In the genomic region with DNA sequence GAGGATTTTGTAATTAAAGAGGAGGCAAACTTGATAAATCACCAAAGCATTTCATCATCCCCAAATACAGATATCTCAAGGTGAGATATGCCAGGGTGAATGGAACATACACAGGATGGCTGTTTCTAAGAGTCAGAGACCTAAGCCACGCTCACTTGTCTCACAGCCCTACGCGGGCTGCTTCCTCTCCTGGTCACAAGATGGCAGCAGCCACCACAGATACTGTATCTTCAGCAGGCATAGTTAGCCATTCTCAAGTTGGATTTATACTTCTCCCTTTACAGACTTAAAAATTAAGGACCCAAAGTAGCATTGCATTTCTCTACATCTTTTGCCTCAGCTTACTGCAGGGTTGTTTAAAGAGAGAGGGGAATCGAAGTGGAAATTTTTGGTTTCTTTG, we compare ENCODE assay signal across 8 mouse cellular contexts. TPM values are rescaled to one million over a fixed set of nuclear protein-coding genes. Genes with fewer than 3 reads are reported as not detected.
DNase-seq lines count a peak whose midpoint lies in the region; ATAC-seq lines count a peak whose summit lies in the region.

No protein-coding gene starts in this region.

- H3K4me3 ChIP-seq in kidney, embryonic 16.5 days (ENCODE audit: low read length) = no peak overlapping the region
- no peak overlapping the region for H3K4me3 ChIP-seq in embryonic facial prominence, embryonic 10.5 days
- H3K4me3 ChIP-seq in hindbrain, embryonic 16.5 days (ENCODE audit: low read length) = no peak overlapping the region

- intact Hi-C loops in left cerebral cortex, postnatal 4 days (cut with DNase I) = no loop called here

- 25% methylated on average over 4 of the region's 4 CpGs for WGBS in kidney, embryonic 16.5 days
- 31% methylated on average over 4 of the region's 4 CpGs for WGBS in embryonic facial prominence, embryonic 10.5 days
- 32% methylated on average over 4 of the region's 4 CpGs for WGBS in hindbrain, embryonic 16.5 days

- DNase-seq in kidney, adult 18-20 months = peak; percentile 68
- peak; percentile 50 for DNase-seq in embryonic facial prominence, embryonic 10.5 days (ENCODE audit: low spot score)
- DNase-seq in left cerebral cortex, postnatal 4 days = peak; percentile 59
- peak; percentile 43 for DNase-seq in neural tube, embryonic 10.5 days (ENCODE audit: extremely low spot score, low spot score)
- peak; percentile 67 for DNase-seq in thymus, postnatal 14 days

- no peaks in the 10 kb centered on the region for H3K4me1 ChIP-seq in kidney, embryonic 16.5 days (ENCODE audit: insufficient read depth, low read length)
- H3K4me1 ChIP-seq in embryonic facial prominence, embryonic 10.5 days = no peaks in the 10 kb centered on the region
- no peaks in the 10 kb centered on the region for H3K4me1 ChIP-seq in hindbrain, embryonic 16.5 days (ENCODE audit: control insufficient read depth, insufficient read depth, low read depth, low read length)

- no peaks in the 10 kb centered on the region for H3K36me3 ChIP-seq in kidney, embryonic 16.5 days (ENCODE audit: insufficient read depth, low read length)
- H3K36me3 ChIP-seq in embryonic facial prominence, embryonic 10.5 days (replicated peaks) = no peaks in the 10 kb centered on the region
- no peaks in the 10 kb centered on the region for H3K36me3 ChIP-seq in hindbrain, embryonic 16.5 days (ENCODE audit: control insufficient read depth, insufficient read depth, low read length)

- no peak overlapping the region for H3K9ac ChIP-seq in kidney, embryonic 16.5 days (replicated peaks; ENCODE audit: low read length)
- no peak overlapping the region for H3K9ac ChIP-seq in hindbrain, embryonic 16.5 days (ENCODE audit: low read depth, low read length)

- H3K27me3 ChIP-seq in kidney, embryonic 16.5 days (ENCODE audit: insufficient read depth, low read length) = no peaks in the 10 kb centered on the region
- no peaks in the 10 kb centered on the region for H3K27me3 ChIP-seq in embryonic facial prominence, embryonic 10.5 days (replicated peaks; ENCODE audit: low read depth, poor library complexity, severe bottlenecking)
- H3K27me3 ChIP-seq in hindbrain, embryonic 16.5 days (replicated peaks; ENCODE audit: control insufficient read depth, insufficient read depth, low read length) = no peaks in the 10 kb centered on the region

- no peak overlapping the region for H3K27ac ChIP-seq in kidney, embryonic 16.5 days (ENCODE audit: low read length)
- no peak overlapping the region for H3K27ac ChIP-seq in embryonic facial prominence, embryonic 10.5 days (replicated peaks)
- no peak overlapping the region for H3K27ac ChIP-seq in hindbrain, embryonic 16.5 days (ENCODE audit: low read depth, low read length)

- no peak overlapping the region for H3K4me2 ChIP-seq in kidney, embryonic 16.5 days (replicated peaks; ENCODE audit: low read depth, low read length)
- H3K4me2 ChIP-seq in hindbrain, embryonic 16.5 days (ENCODE audit: low read length) = no peak overlapping the region

- H3K9me3 ChIP-seq in kidney, embryonic 16.5 days (ENCODE audit: low read length) = no peaks in the 10 kb centered on the region
- no peaks in the 10 kb centered on the region for H3K9me3 ChIP-seq in embryonic facial prominence, embryonic 10.5 days
- H3K9me3 ChIP-seq in hindbrain, embryonic 16.5 days (ENCODE audit: control insufficient read depth, low read length) = no peaks in the 10 kb centered on the region

- ATAC-seq in kidney, embryonic 16.5 days (ENCODE audit: low FRiP score, low TSS enrichment) = no peak
- peak; percentile 91 for ATAC-seq in activated CD4-positive, CD25-positive, alpha-beta regulatory T cell, adult 4 months
- ATAC-seq in hindbrain, embryonic 16.5 days = peak; percentile 69; the same call in 1 of the 2 replicates

RNA-seq across cellular contexts. Expression of gene Tulp4, which starts 8.4 kb away (rescaled TPM):
- polyA plus RNA-seq in kidney, embryonic 16.5 days (2015; fragmentation: Nextera tagmentation; extraction: Ambion mirVana) = 81.3 and 94.6 TPM in 2 replicates
- 10 to 100 TPM; 29.5 to 46.5 TPM for polyA plus RNA-seq in activated CD4-positive, CD25-positive, alpha-beta regulatory T cell, adult 4 months (2017; shearing (Covaris generic))
- polyA plus RNA-seq in embryonic facial prominence, embryonic 10.5 days (2016; fragmentation: Nextera tagmentation; extraction: Ambion mirVana) = 132 and 140 TPM in 2 replicates
- polyA plus RNA-seq in hindbrain, embryonic 16.5 days (2015; fragmentation: Nextera tagmentation; extraction: Ambion mirVana) = 110 and 113 TPM in 2 replicates
- total RNA-seq in left cerebral cortex, postnatal 4 days (2021) = 100 to 1,000 TPM; 431 to 468 TPM

RNA-seq across cellular contexts. Expression of gene Gtf2h5, which starts 18.3 kb away (rescaled TPM):
- 153 and 156 TPM in 2 replicates for polyA plus RNA-seq in kidney, embryonic 16.5 days (2015; fragmentation: Nextera tagmentation; extraction: Ambion mirVana)
- polyA plus RNA-seq in activated CD4-positive, CD25-positive, alpha-beta regulatory T cell, adult 4 months (2017; shearing (Covaris generic)) = 100 to 1,000 TPM in 1 of 2 experiments, 10 to 100 TPM in 1; 96.4 to 102 TPM
- 165 and 169 TPM in 2 replicates for polyA plus RNA-seq in embryonic facial prominence, embryonic 10.5 days (2016; fragmentation: Nextera tagmentation; extraction: Ambion mirVana)
- 201 and 227 TPM in 2 replicates for polyA plus RNA-seq in hindbrain, embryonic 16.5 days (2015; fragmentation: Nextera tagmentation; extraction: Ambion mirVana)
- 100 to 1,000 TPM; 168 to 169 TPM for total RNA-seq in left cerebral cortex, postnatal 4 days (2021)

RNA-seq across cellular contexts. Expression of gene Serac1, which starts 18.3 kb away (rescaled TPM):
- 5.1 and 6.0 TPM in 2 replicates for polyA plus RNA-seq in kidney, embryonic 16.5 days (2015; fragmentation: Nextera tagmentation; extraction: Ambion mirVana)
- 1 to 10 TPM; 1.8 to 2.0 TPM for polyA plus RNA-seq in activated CD4-positive, CD25-positive, alpha-beta regulatory T cell, adult 4 months (2017; shearing (Covaris generic))
- polyA plus RNA-seq in embryonic facial prominence, embryonic 10.5 days (2016; fragmentation: Nextera tagmentation; extraction: Ambion mirVana) = 7.3 and 8.1 TPM in 2 replicates
- polyA plus RNA-seq in hindbrain, embryonic 16.5 days (2015; fragmentation: Nextera tagmentation; extraction: Ambion mirVana) = 11.8 and 12.5 TPM in 2 replicates
- total RNA-seq in left cerebral cortex, postnatal 4 days (2021) = 10 to 100 TPM; 18.7 to 19.8 TPM
